Mouse (Mus musculus) kidney, embryonic 16.5 days (tissue): Measurements from ENCODE around the gene Wbp2nl. TPM values are rescaled to one million over a fixed set of nuclear protein-coding genes. Genes with fewer than 3 reads are reported as not detected.
A peak's percentile ranks its signal among the peaks of the same experiment; 100 is the strongest.

ENCODE experiments used
- ATAC-seq: fragments of 200-750 bp; cut with Nextera tagmentation; 2 replicates; pipeline ENCODE4 v1.8.0; 2017; ENCODE audit warnings: moderate TSS enrichment; ENCODE audit not compliant: low FRiP score, low TSS enrichment
- H3K27ac ChIP-seq: fragments of 300-500 bp; sonication (generic); 2 replicates; pipeline ENCODE4 v1.5.1; 2014; ENCODE audit warnings: low read length
- H3K27me3 ChIP-seq: fragments of 300-500 bp; sonication (generic); 2 replicates; pipeline ENCODE4 v1.6.1; 2014; ENCODE audit warnings: low read length, control low read depth, mixed read lengths; ENCODE audit not compliant: insufficient read depth
- H3K36me3 ChIP-seq: fragments of 300-500 bp; sonication (generic); 2 replicates; pipeline ENCODE4 v1.6.1; 2014; ENCODE audit warnings: low read length, control low read depth, mixed read lengths; ENCODE audit not compliant: insufficient read depth
- H3K4me1 ChIP-seq: fragments of 300-500 bp; sonication (generic); 2 replicates; pipeline ENCODE4 v1.6.1; 2014; ENCODE audit warnings: low read length, control low read depth, mixed read lengths; ENCODE audit not compliant: insufficient read depth
- H3K4me2 ChIP-seq: fragments of 300-500 bp; sonication (generic); replicated peaks from 2 replicates; pipeline ENCODE4 v1.6.1; 2014; ENCODE audit warnings: low read depth, low read length
- H3K4me3 ChIP-seq: fragments of 300-500 bp; sonication (generic); 2 replicates; pipeline ENCODE4 v1.5.1; 2014; ENCODE audit warnings: mild to moderate bottlenecking, low read length
- H3K9ac ChIP-seq: fragments of 300-500 bp; sonication (generic); replicated peaks from 2 replicates; pipeline ENCODE4 v1.6.1; 2014; ENCODE audit warnings: low read length
- H3K9me3 ChIP-seq: fragments of 300-500 bp; sonication (generic); 2 replicates; pipeline ENCODE4 v1.6.1; 2016; ENCODE audit warnings: low read length, control low read depth
- WGBS: fragments of 180-500 bp; shearing (Covaris S2); extraction: QIAGEN DNeasy Blood & Tissue Kit; methylation state at CpG from one replicate; pipeline ENCODE4 v1.1.7; 2014; 5-methylcytosine and 5-hydroxymethylcytosine counted together
- polyA plus RNA-seq: library from polyadenylated mRNA; unstranded; fragments of >200 nt; fragmentation: Nextera tagmentation; extraction: Ambion mirVana; gene quantifications from 2 replicates; pipeline ENCODE4 v1.2.1, GENCODE M21; 2015

Gene Wbp2nl
- polyA plus RNA-seq, 1 experiment from 2014 or later = 0.61 TPM

- H3K9ac ChIP-seq = peak overlapping the region; percentile 80
- H3K9me3 ChIP-seq = no peaks in the 10 kb centered on the region
- WGBS = 57% methylated on average over 10 of the region's 10 CpGs
- no peak for ATAC-seq
- no peaks in the 10 kb centered on the region for H3K27me3 ChIP-seq
- H3K4me2 ChIP-seq = peak overlapping the region; percentile 73
- H3K36me3 ChIP-seq = peaks cover 24% of the 10 kb centered on the region
- H3K4me1 ChIP-seq = peaks cover 34% of the 10 kb centered on the region
- peak overlapping the region; percentile 61 for H3K4me3 ChIP-seq
- no peak overlapping the region for H3K27ac ChIP-seq
Measured at GRCm38 (mm10) chr15:82339150-82339549, 40.4 kb downstream of the Wbp2nl start.

DNA sequence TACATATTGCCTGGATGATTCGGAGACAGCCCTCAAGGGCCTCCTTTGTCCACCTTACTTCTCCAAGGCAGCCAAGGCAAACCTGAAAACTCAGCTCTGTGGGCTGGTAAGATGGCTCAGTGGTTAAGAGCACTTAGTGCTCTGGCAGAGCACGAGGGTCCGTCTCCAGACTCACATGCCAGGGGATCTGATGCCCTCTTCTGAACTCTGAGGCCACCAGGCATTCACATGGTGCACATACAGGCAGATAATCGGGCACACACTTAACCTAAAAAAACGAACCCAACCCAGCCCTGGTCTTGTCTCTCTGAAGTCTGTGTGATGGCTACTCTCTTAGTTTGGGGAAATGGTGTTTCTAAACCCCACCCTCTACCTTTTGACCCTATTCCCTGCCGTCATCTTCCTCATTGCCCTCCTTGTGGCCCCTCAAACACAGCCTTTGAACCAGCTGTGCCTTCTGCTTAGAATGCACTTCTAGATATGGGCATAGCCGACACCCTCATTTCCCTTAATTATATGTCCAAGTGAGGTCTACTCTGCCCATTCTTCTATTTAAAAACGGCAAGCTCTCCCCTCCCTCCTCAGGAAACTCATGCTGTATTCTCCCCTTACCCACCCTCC, 41.0 kb downstream of the Wbp2nl start:
- no peak overlapping the region for H3K9ac ChIP-seq
- 61% methylated on average over 8 of the region's 8 CpGs for WGBS
- H3K36me3 ChIP-seq = peaks cover 18% of the 10 kb centered on the region
- peaks cover 36% of the 10 kb centered on the region for H3K4me1 ChIP-seq
- H3K27ac ChIP-seq = no peak overlapping the region
- ATAC-seq = no peak
- no peak overlapping the region for H3K4me3 ChIP-seq
- H3K9me3 ChIP-seq = no peaks in the 10 kb centered on the region
- H3K27me3 ChIP-seq = no peaks in the 10 kb centered on the region
- H3K4me2 ChIP-seq = no peak overlapping the region

DNA sequence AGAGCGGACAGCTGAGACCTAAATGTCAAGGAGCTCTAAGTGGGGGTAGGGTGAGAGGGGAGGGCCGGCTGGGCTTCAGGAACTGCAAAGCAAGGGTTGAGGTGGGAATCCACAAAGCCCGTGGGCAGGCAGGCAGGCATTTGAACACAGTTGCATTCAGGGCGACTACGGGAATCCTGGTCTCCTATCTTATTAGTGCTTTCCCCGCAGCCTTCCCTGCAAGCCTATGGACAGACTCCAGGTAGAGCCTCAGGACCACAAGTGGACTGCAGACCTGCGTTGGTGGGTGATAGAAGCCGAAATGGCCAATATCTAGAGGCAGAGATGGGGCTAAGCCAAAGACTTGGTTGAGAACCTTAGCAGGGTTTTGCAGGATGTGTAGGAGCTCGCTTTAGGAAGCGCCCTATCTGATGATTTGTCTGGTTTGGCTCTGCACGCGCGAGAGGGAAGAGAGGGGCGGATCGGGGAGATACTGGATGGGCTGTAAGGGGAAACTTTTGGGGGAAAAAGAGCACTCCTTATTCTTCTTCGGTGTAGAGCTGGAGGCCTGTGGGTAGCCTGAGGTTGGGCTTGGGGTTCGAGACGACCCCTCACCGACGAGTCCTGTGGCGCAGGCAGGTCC, 41.8 kb downstream of the Wbp2nl start:
- peak overlapping the region; percentile 60 for H3K4me2 ChIP-seq
- no peaks in the 10 kb centered on the region for H3K9me3 ChIP-seq
- ATAC-seq = no peak
- peaks cover 10% of the 10 kb centered on the region for H3K36me3 ChIP-seq
- peaks cover 36% of the 10 kb centered on the region for H3K4me1 ChIP-seq
- peak overlapping the region; percentile 84 for H3K9ac ChIP-seq
- peak overlapping the region; percentile 79 for H3K27ac ChIP-seq
- no peaks in the 10 kb centered on the region for H3K27me3 ChIP-seq
- 39% methylated on average over 21 of the region's 21 CpGs for WGBS
- H3K4me3 ChIP-seq = peak overlapping the region; percentile 46

GRCm38 (mm10) chr15:82341036-82341501, 42.3 kb downstream of the Wbp2nl start:
- Histone ChIP-seq H3K36me3 (0 out of 2 replicates have a peak, but pooled peaks cover 5% of the 10 kb centered on the region), H3K9me3 (no peaks in the 10 kb centered on the region), H3K4me2 (peak overlapping the region; percentile 60), H3K4me3 (peak overlapping the region; percentile 46), H3K9ac (peak overlapping the region; percentile 84), H3K4me1 (peaks cover 36% of the 10 kb centered on the region), H3K27ac (peak overlapping the region; percentile 79), H3K27me3 (no peaks in the 10 kb centered on the region)
- ATAC-seq = peak; percentile 13; the same call in 1 of the 2 replicates
- 1% methylated on average over 37 of the region's 40 CpGs for WGBS

GRCm38 (mm10) chr15:82341675-82342542, 43.2 kb downstream of the Wbp2nl start:
- 56% methylated on average over 15 of the region's 15 CpGs for WGBS
- H3K9ac ChIP-seq = peak overlapping the region; percentile 84
- no peaks in the 10 kb centered on the region for H3K9me3 ChIP-seq
- no peak for ATAC-seq
- H3K4me2 ChIP-seq = peak overlapping the region; percentile 60
- H3K4me1 ChIP-seq = peaks cover 38% of the 10 kb centered on the region
- H3K27ac ChIP-seq = peak overlapping the region; percentile 79
- no peaks in the 10 kb centered on the region for H3K27me3 ChIP-seq
- H3K36me3 ChIP-seq = no peaks in the 10 kb centered on the region
- H3K4me3 ChIP-seq = peak overlapping the region; percentile 46

DNA sequence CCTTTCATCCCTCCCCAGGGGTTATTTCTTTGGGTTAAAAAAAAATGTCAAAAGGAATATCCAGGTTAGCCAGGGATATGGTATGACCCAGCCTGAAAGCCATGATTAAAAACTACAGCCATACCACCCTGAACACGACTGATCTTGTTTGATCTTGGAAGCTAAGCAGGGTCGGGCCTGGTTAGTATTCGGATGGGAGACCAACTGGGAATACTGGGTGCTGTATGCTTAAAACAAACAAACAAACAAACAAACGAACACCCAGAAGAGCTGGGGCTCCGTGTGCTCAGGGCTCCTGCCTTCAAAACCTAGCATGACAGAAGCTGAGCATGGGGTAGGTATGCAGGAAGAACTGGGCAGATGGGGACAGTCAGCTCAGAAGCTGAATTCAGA, 43.8 kb downstream of the Wbp2nl start:
- Histone ChIP-seq H3K9ac (no peak overlapping the region), H3K9me3 (no peaks in the 10 kb centered on the region), H3K27ac (no peak overlapping the region), H3K4me2 (no peak overlapping the region), H3K27me3 (no peaks in the 10 kb centered on the region), H3K4me3 (no peak overlapping the region), H3K4me1 (peaks cover 41% of the 10 kb centered on the region), H3K36me3 (no peaks in the 10 kb centered on the region)
- no peak for ATAC-seq
- 78% methylated on average over 5 of the region's 5 CpGs for WGBS

- Histone ChIP-seq H3K36me3 (peaks cover 8% of the 10 kb centered on the region), H3K27ac (peak overlapping the region; percentile 15; the same call in 1 of the 2 replicates), H3K9ac (no peak overlapping the region; the same call in 1 of the 2 replicates), H3K9me3 (no peaks in the 10 kb centered on the region), H3K27me3 (no peaks in the 10 kb centered on the region), H3K4me1 (peaks cover 36% of the 10 kb centered on the region), H3K4me3 (no peak overlapping the region), H3K4me2 (no peak overlapping the region)
- WGBS = 83% methylated on average over 27 of the region's 27 CpGs
- ATAC-seq = no peak
Measured at GRCm38 (mm10) chr15:82343368-82344287, 44.9 kb downstream of the Wbp2nl start.

DNA sequence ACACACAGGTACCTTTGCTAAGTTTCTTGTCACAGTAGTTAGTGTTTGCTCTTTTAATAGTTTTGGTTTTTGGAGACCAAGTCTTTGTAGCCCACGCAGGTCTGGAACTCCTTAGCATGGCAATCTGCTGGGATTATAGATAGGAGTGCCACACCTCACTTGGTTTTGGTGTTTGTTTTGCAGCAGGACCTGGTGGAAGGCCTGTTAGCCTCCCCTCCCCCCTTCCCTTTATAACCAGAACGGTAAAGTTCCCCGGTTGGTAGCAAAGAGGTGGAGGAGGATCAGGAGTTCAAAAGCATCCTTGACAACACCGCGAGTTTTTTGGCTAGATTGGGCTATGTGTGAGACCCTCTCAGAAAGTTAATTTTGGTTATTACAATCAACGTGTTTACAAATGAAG, 46.2 kb downstream of the Wbp2nl start:
- ATAC-seq = no peak
- Histone ChIP-seq H3K4me3 (no peak overlapping the region), H3K27ac (no peak overlapping the region; the same call in 1 of the 2 replicates), H3K9ac (no peak overlapping the region), H3K36me3 (peaks cover 21% of the 10 kb centered on the region), H3K4me1 (peaks cover 34% of the 10 kb centered on the region), H3K9me3 (no peaks in the 10 kb centered on the region), H3K27me3 (no peaks in the 10 kb centered on the region), H3K4me2 (no peak overlapping the region)
- WGBS = 87% methylated on average over 6 of the region's 6 CpGs
